Mouse (Mus musculus) lung, embryonic 15.5 days (tissue): ENCODE measurements around the gene Gm14322. TPM values are rescaled to one million over a fixed set of nuclear protein-coding genes. Genes with fewer than 3 reads are reported as not detected.
"Not testable (repeated sequence)": the region's sequence is repeated elsewhere in the genome, so short reads cannot be mapped to it uniquely, and the experiment has no call there.

Source experiments
- ATAC-seq: fragments of 200-750 bp; cut with Nextera tagmentation; 2 replicates; pipeline ENCODE4 v1.8.0; 2017; ENCODE audit warnings: moderate number of reproducible peaks, borderline replicate concordance; ENCODE audit not compliant: low FRiP score, low TSS enrichment; ENCODE audit errors: extremely low read depth
- H3K27ac ChIP-seq: fragments of 300-500 bp; sonication (generic); 2 replicates; pipeline ENCODE4 v1.5.1; 2015; ENCODE audit warnings: moderate library complexity, mild to moderate bottlenecking, inconsistent platforms
- H3K27me3 ChIP-seq: fragments of 300-500 bp; sonication (generic); 2 replicates; pipeline ENCODE4 v1.6.1; 2015; ENCODE audit warnings: inconsistent platforms
- H3K36me3 ChIP-seq: fragments of 300-500 bp; sonication (generic); 2 replicates; pipeline ENCODE4 v1.6.1; 2015; ENCODE audit warnings: inconsistent platforms
- H3K4me1 ChIP-seq: fragments of 300-500 bp; sonication (generic); 2 replicates; pipeline ENCODE4 v1.6.1; 2015; ENCODE audit warnings: inconsistent platforms
- H3K4me2 ChIP-seq: fragments of 300-500 bp; sonication (generic); 2 replicates; pipeline ENCODE4 v1.6.1; 2015; ENCODE audit warnings: inconsistent platforms, mild to moderate bottlenecking, moderate library complexity
- H3K4me3 ChIP-seq: fragments of 300-500 bp; sonication (generic); 2 replicates; pipeline ENCODE4 v1.5.1; 2015; ENCODE audit warnings: mild to moderate bottlenecking, inconsistent platforms
- H3K9ac ChIP-seq: fragments of 300-500 bp; sonication (generic); 2 replicates; pipeline ENCODE4 v1.6.1; 2015; ENCODE audit warnings: inconsistent platforms
- H3K9me3 ChIP-seq: fragments of 300-500 bp; sonication (generic); 2 replicates; pipeline ENCODE4 v1.6.1; 2016; ENCODE audit warnings: inconsistent platforms
- WGBS: fragments of 180-500 bp; shearing (Covaris S2); methylation state at CpG from one replicate; pipeline ENCODE4 v1.1.7; 2015; 5-methylcytosine and 5-hydroxymethylcytosine counted together
- polyA plus RNA-seq: library from polyadenylated mRNA; unstranded; fragments of >200 nt; fragmentation: Nextera tagmentation; extraction: Ambion mirVana; gene quantifications from 2 replicates; pipeline ENCODE4 v1.2.1, GENCODE M21; 2015

The Gm14322 gene
- 9.9 and 13.7 TPM in 2 replicates for polyA plus RNA-seq

- H3K9ac ChIP-seq, H3K4me1 ChIP-seq, H3K27me3 ChIP-seq, H3K36me3 ChIP-seq, H3K9me3 ChIP-seq, H3K27ac ChIP-seq, ATAC-seq: not testable (repeated sequence)
- H3K4me3 ChIP-seq = peak within 1 kb of the TSS; percentile 41
- WGBS = 20% methylated on average over 9 of the region's 9 CpGs
- peak within 1 kb of the TSS; percentile 35 for H3K4me2 ChIP-seq
Measured at GRCm38 (mm10) chr2:177758941-177759558, at the start of gene Gm14322. Gm14322 (plus strand) TSS chr2:177759288.

- WGBS = 79% methylated on average over 6 of the region's 10 CpGs
- not testable (repeated sequence) for H3K9ac ChIP-seq, ATAC-seq, H3K27me3 ChIP-seq, H3K4me2 ChIP-seq, H3K36me3 ChIP-seq, H3K27ac ChIP-seq, H3K4me1 ChIP-seq, H3K9me3 ChIP-seq, H3K4me3 ChIP-seq
Measured at GRCm38 (mm10) chr2:177741487-177741886, 17.6 kb upstream of the Gm14322 start.

- not testable (repeated sequence) for H3K9ac ChIP-seq, H3K36me3 ChIP-seq, ATAC-seq, H3K4me3 ChIP-seq, H3K9me3 ChIP-seq, H3K4me1 ChIP-seq, H3K27ac ChIP-seq, H3K4me2 ChIP-seq, H3K27me3 ChIP-seq
- WGBS = 35% methylated on average over 1 of the region's 1 CpGs
Measured at GRCm38 (mm10) chr2:177787351-177787750, 28.3 kb downstream of the Gm14322 start.

- not testable (repeated sequence) for H3K4me2 ChIP-seq, H3K4me3 ChIP-seq, ATAC-seq, H3K36me3 ChIP-seq, H3K27ac ChIP-seq, H3K27me3 ChIP-seq, H3K4me1 ChIP-seq, H3K9me3 ChIP-seq, H3K9ac ChIP-seq
- WGBS = no CpG with 5 or more reads among the region's 2 CpGs
Measured at GRCm38 (mm10) chr2:177806170-177806569, 47.1 kb downstream of the Gm14322 start.

Other genes starting within 250 kb of the Gm14322 start
- not detected in 2 replicates for gene Gm14406, start 181.1 kb upstream of the Gm14322 start, polyA plus RNA-seq
- 37.5 and 38.3 TPM in 2 replicates for gene Gm14325, start 81.0 kb downstream of the Gm14322 start, polyA plus RNA-seq
- gene Gm14327, start 137.8 kb downstream of the Gm14322 start, polyA plus RNA-seq = 3.6 and 4.5 TPM in 2 replicates
- 1.6 TPM in 1 of 2 replicates, not detected in the other for gene Zfp972, start 166.3 kb downstream of the Gm14322 start, polyA plus RNA-seq
- gene Gm14326, start 198.0 kb downstream of the Gm14322 start, polyA plus RNA-seq = 18.0 and 18.7 TPM in 2 replicates